Mouse (Mus musculus) megakaryocyte, embryonic 14.5 days (primary cell): Measurements from ENCODE around the gene Rb1. TPM values are rescaled to one million over a fixed set of nuclear protein-coding genes. Genes with fewer than 3 reads are reported as not detected.

Experiments used
- H3K27me3 ChIP-seq: replicated peaks from 2 replicates; pipeline ENCODE3; 2012; ENCODE audit warnings: inconsistent platforms
- H3K36me3 ChIP-seq: replicated peaks from 2 replicates; pipeline ENCODE3; 2012; ENCODE audit warnings: low read length, inconsistent platforms, mixed read lengths
- H3K4me1 ChIP-seq: 2 replicates; pipeline ENCODE4 v1.6.1; 2012; ENCODE audit warnings: inconsistent platforms
- H3K4me3 ChIP-seq: replicated peaks from 2 replicates; pipeline ENCODE3; 2012; ENCODE audit warnings: moderate library complexity, mild to moderate bottlenecking, inconsistent platforms
- H3K9me3 ChIP-seq: 2 replicates; pipeline ENCODE4 v1.6.1; 2012; ENCODE audit warnings: inconsistent platforms
- FLI1 ChIP-seq: IDR thresholded peaks from 2 replicates; pipeline ENCODE4 v1.6.1; 2012; ENCODE audit warnings: low read length, inconsistent platforms, mixed read lengths
- GATA1 ChIP-seq: IDR thresholded peaks from 3 replicates; pipeline ENCODE4 v1.6.1; 2012; ENCODE audit warnings: mixed read lengths, low read length, inconsistent platforms, borderline replicate concordance
- polyA plus RNA-seq: library from polyadenylated mRNA; stranded (reverse); fragments of >175 nt; gene quantifications from 2 replicates; pipeline ENCODE4 v1.2.3, GENCODE M21; 2012; ENCODE audit warnings: low replicate concordance; ENCODE audit not compliant: insufficient read depth

Rb1 gene
- polyA plus RNA-seq, 1 experiment, result 6.4 TPM

DNA sequence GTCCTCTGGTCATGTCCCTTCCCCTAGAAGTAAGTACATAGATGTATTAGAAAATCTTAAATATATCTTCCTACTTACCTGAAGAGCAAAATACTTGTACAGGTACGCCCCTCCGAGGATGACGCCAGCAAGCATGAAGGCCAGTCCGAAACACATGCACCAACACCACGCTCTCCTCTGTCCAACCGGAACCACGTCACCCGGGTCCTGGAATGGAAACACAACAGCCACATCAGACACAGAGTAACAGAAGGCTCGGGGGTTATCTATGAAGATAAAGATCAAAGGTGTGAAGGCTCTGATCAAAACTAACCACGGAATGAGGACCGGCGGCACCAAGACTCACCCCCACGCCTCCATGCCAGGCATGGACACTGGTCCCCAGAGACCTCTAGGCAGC is 42.6 kb upstream of the Rb1 start:
- Histone ChIP-seq H3K9me3 (no peaks in the 10 kb centered on the region), H3K4me1 (peaks cover 56% of the 10 kb centered on the region), H3K4me3 (no peak overlapping the region), H3K36me3 (peaks cover 98% of the 10 kb centered on the region), H3K27me3 (no peaks in the 10 kb centered on the region)
- TF ChIP-seq GATA1 (no peak), FLI1 (no peak)

DNA sequence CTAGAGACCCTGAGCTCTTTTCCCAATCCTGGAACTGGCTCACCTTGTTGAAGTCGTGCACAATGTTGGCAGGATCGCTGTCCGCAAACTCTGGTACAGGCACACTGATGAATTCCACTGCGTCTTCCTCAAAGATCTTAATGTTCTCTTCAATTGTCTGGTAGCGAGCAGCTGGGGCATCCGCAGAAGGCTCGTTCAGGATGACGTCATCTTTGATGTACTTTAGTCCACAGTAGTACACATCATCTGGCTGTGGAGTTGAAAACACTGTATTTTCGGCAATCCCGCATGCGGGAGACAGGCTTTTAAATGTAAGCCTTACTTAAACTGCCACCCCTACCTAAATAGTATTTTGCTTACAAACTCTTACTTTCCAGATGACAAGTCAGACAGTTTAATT is 40.7 kb upstream of the Rb1 start:
- peaks cover 98% of the 10 kb centered on the region for H3K36me3 ChIP-seq

DNA sequence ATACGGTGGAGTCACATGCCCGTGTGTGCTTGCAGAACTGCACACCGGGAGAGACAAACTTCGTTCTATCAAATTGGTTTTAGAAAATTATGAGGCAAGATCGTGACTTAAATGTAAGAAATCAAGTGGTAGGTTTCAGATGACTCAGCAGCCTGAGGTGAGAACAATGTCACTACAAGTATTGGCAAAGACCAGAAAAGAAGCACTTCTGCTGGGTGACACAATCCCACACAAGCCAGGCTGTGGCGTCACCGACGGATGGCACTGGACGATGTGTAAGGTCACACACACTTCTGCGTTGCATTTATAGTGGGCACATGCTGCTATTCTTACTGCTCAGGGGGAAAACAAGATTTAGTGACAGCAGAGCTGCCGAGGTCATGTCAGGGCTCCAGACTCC is 38.2 kb upstream of the Rb1 start:
- TF ChIP-seq GATA1 (no peak), FLI1 (no peak)
- peaks cover 98% of the 10 kb centered on the region for H3K36me3 ChIP-seq

More for the DNA sequence above, 40.7 kb upstream of the Rb1 start:
- H3K9me3 ChIP-seq, result no peaks in the 10 kb centered on the region
- peaks cover 37% of the 10 kb centered on the region for H3K4me1 ChIP-seq
- H3K4me3 ChIP-seq, result no peak overlapping the region
- H3K27me3 ChIP-seq, result no peaks in the 10 kb centered on the region
- TF ChIP-seq GATA1, result no peak
- TF ChIP-seq FLI1, result no peak

DNA sequence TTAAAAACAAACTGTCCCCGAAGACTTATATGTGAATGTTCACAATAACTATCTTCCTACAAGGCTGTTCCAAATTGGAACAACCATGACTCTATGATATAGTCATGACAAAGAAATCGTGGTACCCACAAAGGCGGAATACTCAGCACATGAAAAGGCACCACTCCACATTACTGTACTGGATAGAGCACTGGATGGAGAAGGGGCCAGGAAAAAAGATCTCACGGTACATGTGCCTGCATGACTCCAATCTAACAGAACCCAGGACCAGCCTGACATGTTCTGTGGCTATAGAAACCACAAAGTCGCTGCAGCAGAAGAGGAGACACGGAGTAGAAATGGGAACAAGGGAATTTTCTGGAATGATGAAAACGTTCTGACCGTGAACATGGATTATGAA is 29.1 kb upstream of the Rb1 start:
- H3K4me3 ChIP-seq, result no peak overlapping the region
- peaks cover 56% of the 10 kb centered on the region for H3K4me1 ChIP-seq
- peaks cover 99% of the 10 kb centered on the region for H3K36me3 ChIP-seq
- TF ChIP-seq GATA1 (no peak), FLI1 (no peak)
- H3K27me3 ChIP-seq, result no peaks in the 10 kb centered on the region
- H3K9me3 ChIP-seq, result peaks cover 13% of the 10 kb centered on the region

More for the DNA sequence above, 38.2 kb upstream of the Rb1 start:
- H3K9me3 ChIP-seq, result no peaks in the 10 kb centered on the region; the same call in 1 of the 2 replicates
- H3K27me3 ChIP-seq, result no peaks in the 10 kb centered on the region
- H3K4me1 ChIP-seq, result peaks cover 17% of the 10 kb centered on the region
- no peak overlapping the region for H3K4me3 ChIP-seq

DNA sequence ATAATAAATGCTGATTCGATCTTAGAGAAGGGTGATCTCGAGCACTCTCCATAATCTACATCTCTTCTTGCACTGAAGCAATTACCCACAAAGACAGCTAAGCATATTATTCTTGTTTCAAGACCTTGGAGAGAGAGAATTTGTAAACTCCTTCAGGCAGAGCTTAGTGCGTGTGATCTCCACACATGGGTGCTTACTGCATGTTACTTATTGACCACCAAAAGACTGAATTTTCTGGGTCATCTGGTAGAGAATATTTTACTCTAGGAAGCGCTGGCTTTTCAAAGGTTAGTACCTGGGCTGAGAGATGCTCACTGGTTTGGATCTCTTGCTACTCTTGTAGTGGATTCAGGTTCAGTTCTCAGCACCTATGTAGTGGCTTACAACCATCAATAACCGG is 25.5 kb upstream of the Rb1 start:
- Histone ChIP-seq H3K4me1 (peaks cover 65% of the 10 kb centered on the region), H3K4me3 (no peak overlapping the region), H3K36me3 (peaks cover 86% of the 10 kb centered on the region), H3K27me3 (no peaks in the 10 kb centered on the region), H3K9me3 (no peaks in the 10 kb centered on the region)
- TF ChIP-seq GATA1 (no peak), FLI1 (no peak)

DNA sequence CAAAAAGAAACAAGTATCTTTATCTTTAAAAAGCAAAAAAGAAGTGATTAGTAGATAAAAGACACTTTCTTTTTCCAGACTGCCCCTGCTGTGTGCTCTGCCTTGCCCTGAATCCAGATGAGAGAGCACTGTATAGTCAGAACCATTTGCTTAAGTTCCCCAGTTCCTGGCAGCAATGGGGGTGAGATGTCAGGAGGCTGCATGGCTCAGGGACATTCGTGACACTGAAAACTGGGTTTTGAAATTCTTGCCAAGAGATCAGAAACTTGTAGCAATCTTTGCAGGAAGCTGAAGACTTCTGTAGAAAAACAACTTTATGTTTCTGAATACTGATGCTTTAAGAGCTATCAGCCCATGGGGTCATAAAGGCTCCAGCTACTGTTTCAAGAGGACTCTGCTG is 24.4 kb upstream of the Rb1 start:
- H3K36me3 ChIP-seq, result peaks cover 85% of the 10 kb centered on the region
- H3K27me3 ChIP-seq, result no peaks in the 10 kb centered on the region
- H3K4me1 ChIP-seq, result peaks cover 54% of the 10 kb centered on the region
- H3K9me3 ChIP-seq, result no peaks in the 10 kb centered on the region
- TF ChIP-seq FLI1 (no peak), GATA1 (no peak)
- no peak overlapping the region for H3K4me3 ChIP-seq

DNA sequence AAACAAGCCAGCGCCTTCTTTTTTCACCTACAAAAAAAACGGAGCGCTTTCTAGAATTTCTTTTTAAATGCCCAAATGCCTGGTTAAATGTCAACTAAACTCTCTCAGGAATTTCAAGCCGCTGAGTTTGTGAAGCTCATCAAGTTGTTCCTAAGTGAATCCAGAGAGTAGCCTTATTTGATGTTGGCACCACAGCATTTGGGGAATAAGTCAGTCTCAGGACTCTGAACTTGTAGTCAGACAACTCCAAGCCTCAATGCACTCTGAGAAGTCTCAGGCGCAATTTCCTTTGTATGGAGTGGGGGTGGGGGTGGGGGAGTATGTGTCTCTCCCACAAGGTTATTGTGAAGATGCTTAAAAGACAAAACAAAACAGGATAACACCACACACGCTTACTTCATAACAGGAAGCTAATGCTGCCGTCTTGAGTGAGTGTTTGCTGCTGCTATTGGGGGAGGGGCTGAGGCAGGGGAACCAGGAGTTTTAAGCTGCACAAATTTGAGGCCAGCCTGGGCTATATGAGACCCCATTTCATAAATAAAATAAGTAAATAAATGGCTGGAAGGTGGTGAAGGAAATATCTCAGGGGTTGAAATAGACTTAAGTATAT is 23.5 kb upstream of the Rb1 start:
- H3K4me1 ChIP-seq, result peaks cover 50% of the 10 kb centered on the region
- no peak overlapping the region for H3K4me3 ChIP-seq
- H3K9me3 ChIP-seq, result no peaks in the 10 kb centered on the region
- no peak for TF ChIP-seq FLI1
- no peak for TF ChIP-seq GATA1
- H3K27me3 ChIP-seq, result no peaks in the 10 kb centered on the region
- peaks cover 82% of the 10 kb centered on the region for H3K36me3 ChIP-seq

DNA sequence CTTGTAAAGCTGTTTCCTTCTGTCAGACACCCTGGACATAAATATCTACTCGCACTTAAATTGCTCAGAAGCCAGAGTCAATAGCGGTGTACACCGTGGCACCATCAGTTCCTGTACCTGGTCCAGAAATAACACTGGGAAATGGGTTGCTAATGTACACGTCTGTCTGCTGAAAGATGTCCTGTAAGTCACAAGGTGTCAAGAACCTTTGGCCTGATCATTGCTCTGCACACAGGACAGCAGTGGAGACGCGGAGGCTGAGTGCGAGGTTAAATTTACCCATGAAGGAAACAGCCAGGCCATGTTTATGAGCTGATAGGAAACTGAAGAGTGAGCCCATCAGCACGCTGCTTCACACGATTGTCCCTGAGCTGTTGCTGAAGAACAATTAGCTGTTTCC is 21.7 kb upstream of the Rb1 start:
- Histone ChIP-seq H3K9me3 (no peaks in the 10 kb centered on the region), H3K4me3 (peak overlapping the region; percentile 79), H3K36me3 (peaks cover 81% of the 10 kb centered on the region), H3K4me1 (peaks cover 55% of the 10 kb centered on the region), H3K27me3 (no peaks in the 10 kb centered on the region)
- TF ChIP-seq FLI1, result no peak
- no peak for TF ChIP-seq GATA1

DNA sequence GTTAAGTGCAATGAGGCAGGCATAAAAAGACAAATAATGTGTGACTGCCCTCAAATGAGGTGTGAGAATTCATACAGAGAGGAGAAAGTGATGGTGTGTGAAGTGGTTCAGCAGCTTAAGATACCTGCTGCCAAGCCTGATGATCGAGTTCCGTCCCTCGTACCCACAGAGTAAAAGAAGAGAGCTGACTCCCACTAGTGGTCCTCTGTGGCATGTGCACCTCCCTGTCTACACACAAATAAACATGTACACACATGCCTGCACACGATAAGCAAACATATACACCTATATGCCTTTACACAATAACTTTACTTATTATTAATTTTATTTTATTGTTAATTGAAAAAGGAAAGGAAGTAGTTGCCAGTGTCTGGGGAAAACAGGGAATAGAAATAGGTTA is 20.0 kb upstream of the Rb1 start:
- Histone ChIP-seq H3K4me1 (peaks cover 58% of the 10 kb centered on the region), H3K4me3 (no peak overlapping the region), H3K36me3 (peaks cover 64% of the 10 kb centered on the region), H3K27me3 (no peaks in the 10 kb centered on the region), H3K9me3 (no peaks in the 10 kb centered on the region)
- TF ChIP-seq FLI1, result no peak
- no peak for TF ChIP-seq GATA1

DNA sequence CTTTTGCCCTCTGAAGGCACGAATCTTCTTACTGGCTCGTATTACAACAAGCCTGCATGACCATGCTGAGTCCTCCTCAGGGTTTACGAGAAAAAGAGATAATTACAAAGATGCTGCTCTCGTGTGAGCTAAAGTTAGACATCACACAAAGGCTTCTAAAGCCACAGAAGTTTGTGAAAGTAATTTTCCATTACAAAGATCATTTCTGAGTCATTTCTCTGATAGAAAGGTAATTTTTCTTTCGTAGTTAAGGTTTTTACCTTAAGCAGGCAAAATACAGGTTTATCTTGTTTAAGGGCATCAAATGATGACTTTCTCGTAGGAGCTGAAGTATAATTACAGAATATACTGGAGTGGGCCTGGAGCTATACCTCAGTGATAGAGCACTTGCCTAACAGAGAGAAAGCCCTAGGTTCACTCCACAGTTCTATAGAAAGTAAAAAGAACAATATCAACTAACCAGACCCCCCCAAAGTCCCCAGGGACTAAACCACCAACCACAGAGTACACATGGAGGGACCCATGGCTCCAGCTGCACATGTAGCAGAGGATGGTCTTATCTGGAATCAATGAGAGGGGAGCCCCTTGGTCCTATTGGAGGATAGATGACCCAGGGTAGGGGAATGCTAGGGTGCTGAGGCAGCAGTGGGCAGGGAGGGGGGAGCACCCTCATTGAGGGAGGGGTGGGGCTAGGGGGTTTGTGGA is 14.6 kb upstream of the Rb1 start:
- H3K27me3 ChIP-seq, result no peaks in the 10 kb centered on the region
- H3K36me3 ChIP-seq, result peaks cover 34% of the 10 kb centered on the region
- H3K4me1 ChIP-seq, result peaks cover 42% of the 10 kb centered on the region

More for the DNA sequence above, 14.6 kb upstream of the Rb1 start:
- H3K4me3 ChIP-seq, result peak overlapping the region; percentile 42
- TF ChIP-seq FLI1 (no peak), GATA1 (no peak)
- H3K9me3 ChIP-seq, result no peaks in the 10 kb centered on the region
